In genomic region chr10:80806341-80807056, GRCm38 (mm10) we compare ENCODE assay signal across 9 mouse cellular contexts. TPM values are rescaled to one million over a fixed set of nuclear protein-coding genes. Genes with fewer than 3 reads are reported as not detected.
DNase-seq lines count a peak whose midpoint lies in the region; ATAC-seq and TF ChIP-seq lines count a peak whose summit lies in the region.
"Had no signal": no experiment of that assay in that cellular context is flagged by ENCODE, and none has a peak within 500 bp of the region (broad histone marks: within the 10 kb centered on the region; RNA-seq: fewer than 3 reads in every experiment).

No protein-coding gene starts in this region.

- TF ChIP-seq CTCF in bone marrow macrophage, adult 2 months (IDR thresholded peaks at IDR 0.05; ENCODE audit: low read depth, low read length) = no peak
- no peak for TF ChIP-seq CTCF in heart, postnatal 0 days (IDR thresholded peaks at IDR 0.05; ENCODE audit: low read depth)

- peaks cover 40% of the 10 kb centered on the region for H3K36me3 ChIP-seq in heart, embryonic 13.5 days
- peaks cover 34% of the 10 kb centered on the region for H3K36me3 ChIP-seq in heart, postnatal 0 days (replicated peaks; ENCODE audit: control insufficient read depth, insufficient read depth, low read length)
- peaks cover 43% of the 10 kb centered on the region for H3K36me3 ChIP-seq in midbrain, embryonic 10.5 days

- peaks cover 61% of the 10 kb centered on the region for H3K4me1 ChIP-seq in heart, embryonic 13.5 days
- H3K4me1 ChIP-seq in bone marrow macrophage, adult 2 months (ENCODE audit: control insufficient read depth, insufficient read depth, low read length) = peaks cover 4% of the 10 kb centered on the region; the same call in 1 of the 2 replicates
- peaks cover 35% of the 10 kb centered on the region; the same call in 1 of the 2 replicates for H3K4me1 ChIP-seq in heart, postnatal 0 days (ENCODE audit: control insufficient read depth, insufficient read depth)
- peaks cover 55% of the 10 kb centered on the region for H3K4me1 ChIP-seq in midbrain, embryonic 10.5 days

- TF ChIP-seq POLR2A in bone marrow macrophage, adult 2 months (IDR thresholded peaks at IDR 0.05; ENCODE audit: borderline replicate concordance, low read depth, low read length) = no peak

- no peak for ATAC-seq in heart, embryonic 13.5 days (ENCODE audit: extremely low read depth, insufficient number of reproducible peaks, low FRiP score, low TSS enrichment)
- ATAC-seq in heart, postnatal 0 days (ENCODE audit: insufficient read depth, low read depth) = no peak
- no peak for ATAC-seq in CD4-positive, CD25-positive, alpha-beta regulatory T cell, adult 4 months

- H3K27me3 ChIP-seq in heart, embryonic 13.5 days (replicated peaks) = peaks cover 39% of the 10 kb centered on the region
- no peaks in the 10 kb centered on the region for H3K27me3 ChIP-seq in heart, postnatal 0 days (ENCODE audit: control insufficient read depth, insufficient read depth, low read length)
- peaks cover 66% of the 10 kb centered on the region for H3K27me3 ChIP-seq in midbrain, embryonic 10.5 days (ENCODE audit: low read depth, poor library complexity, severe bottlenecking)
- H3K27me3 ChIP-seq: Patski had no signal

- no peak for TF ChIP-seq EP300 in heart, postnatal 0 days (IDR thresholded peaks at IDR 0.05; ENCODE audit: low read depth)

- no peaks in the 10 kb centered on the region for H3K9me3 ChIP-seq in heart, embryonic 13.5 days
- H3K9me3 ChIP-seq in heart, postnatal 0 days (replicated peaks; ENCODE audit: control insufficient read depth, low read length) = no peaks in the 10 kb centered on the region
- H3K9me3 ChIP-seq in midbrain, embryonic 10.5 days (replicated peaks) = no peaks in the 10 kb centered on the region

- peak overlapping the region; percentile 87 for H3K9ac ChIP-seq in heart, embryonic 13.5 days
- H3K9ac ChIP-seq in heart, postnatal 0 days (replicated peaks; ENCODE audit: low read depth, low read length) = peak overlapping the region; percentile 55; the same call in 1 of the 2 replicates

- intact Hi-C loops in heart, postnatal 36 days (cut with DNase I) = no loop called here

- peak overlapping the region; percentile 81 for H3K27ac ChIP-seq in heart, embryonic 13.5 days (replicated peaks)
- H3K27ac ChIP-seq in bone marrow macrophage, adult 2 months (ENCODE audit: insufficient read depth, low read depth, low read length) = no peak overlapping the region
- H3K27ac ChIP-seq in heart, postnatal 0 days (ENCODE audit: low read depth) = peak overlapping the region; percentile 70
- H3K27ac ChIP-seq in midbrain, embryonic 10.5 days (replicated peaks) = peak overlapping the region; percentile 83

- DNase-seq in heart, postnatal 36 days = no peak
- no peak for DNase-seq in heart, postnatal 0 days (ENCODE audit: low spot score)
- DNase-seq in midbrain, embryonic 10.5 days (ENCODE audit: low spot score) = no peak
- no peak for DNase-seq in right cerebral cortex, postnatal 14 days
- DNase-seq in spleen, adult 18-20 months = no peak

- WGBS in heart, embryonic 13.5 days = 45% methylated on average over 34 of the region's 34 CpGs
- WGBS in heart, postnatal 0 days = 50% methylated on average over 32 of the region's 34 CpGs
- 40% methylated on average over 34 of the region's 34 CpGs for whole genome bisulfite sequencing in midbrain, embryonic 10.5 days

- peak overlapping the region; percentile 93 for H3K4me2 ChIP-seq in heart, embryonic 13.5 days
- H3K4me2 ChIP-seq in heart, postnatal 0 days (ENCODE audit: low read depth, low read length) = peak overlapping the region; percentile 95

- H3K4me3 ChIP-seq in heart, embryonic 13.5 days = peak overlapping the region; percentile 55
- peak overlapping the region; percentile 69 for H3K4me3 ChIP-seq in bone marrow macrophage, adult 2 months (ENCODE audit: insufficient read depth, low read length)
- H3K4me3 ChIP-seq in heart, postnatal 0 days (ENCODE audit: low read depth, low read length) = peak overlapping the region; percentile 49
- peak overlapping the region; percentile 67 for H3K4me3 ChIP-seq in midbrain, embryonic 10.5 days

RNA-seq across cellular contexts. Expression of gene Amh, which starts 1.5 kb away (rescaled TPM):
- 0.11 TPM in 1 of 2 replicates, not detected in the other for polyA plus RNA-seq in heart, embryonic 13.5 days (2015; fragmentation: Nextera tagmentation; extraction: Ambion mirVana)
- total RNA-seq in heart, postnatal 36 days (2021) = under 1 TPM; 0.22 to 0.53 TPM
- not detected in 2 replicates for polyA plus RNA-seq in bone marrow macrophage, adult 2 months (2012; ENCODE audit: insufficient read depth, insufficient read length, missing spikeins)
- 4.0 TPM in 1 of 2 replicates, not detected in the other for total RNA-seq in heart, postnatal 0 days (2014; rRNA removed; ENCODE audit: low replicate concordance)
- polyA plus RNA-seq in heart, postnatal 0 days (2015; fragmentation: Nextera tagmentation; extraction: Ambion mirVana) = 0.18 and 0.22 TPM in 2 replicates
- polyA plus RNA-seq in midbrain, embryonic 10.5 days (2016; fragmentation: Nextera tagmentation; extraction: Ambion mirVana) = 0.07 TPM in 1 of 2 replicates, not detected in the other
- polyA plus RNA-seq in CD4-positive, CD25-positive, alpha-beta regulatory T cell, adult 4 months (2017; shearing (Covaris generic)) = not detected

RNA-seq across cellular contexts. Expression of gene Jsrp1, which starts 6.8 kb away (rescaled TPM):
- polyA plus RNA-seq in heart, embryonic 13.5 days (2015; fragmentation: Nextera tagmentation; extraction: Ambion mirVana) = 5.7 and 5.9 TPM in 2 replicates
- total RNA-seq in heart, postnatal 36 days (2021) = under 1 TPM in 1 of 2 experiments, not detected in 1; 0.46 TPM
- not detected in 2 replicates for polyA plus RNA-seq in bone marrow macrophage, adult 2 months (2012; ENCODE audit: insufficient read depth, insufficient read length, missing spikeins)
- 2.2 TPM in 1 of 2 replicates, not detected in the other for total RNA-seq in heart, postnatal 0 days (2014; rRNA removed; ENCODE audit: low replicate concordance)
- polyA plus RNA-seq in heart, postnatal 0 days (2015; fragmentation: Nextera tagmentation; extraction: Ambion mirVana) = 2.3 and 2.7 TPM in 2 replicates
- polyA plus RNA-seq in midbrain, embryonic 10.5 days (2016; fragmentation: Nextera tagmentation; extraction: Ambion mirVana) = 0.44 and 0.71 TPM in 2 replicates
- polyA plus RNA-seq in CD4-positive, CD25-positive, alpha-beta regulatory T cell, adult 4 months (2017; shearing (Covaris generic)) = not detected
- polyA plus RNA-seq: Patski had no signal

RNA-seq across cellular contexts. Expression of gene Plekhj1, which starts 8.1 kb away (rescaled TPM):
- 79.6 and 86.5 TPM in 2 replicates for polyA plus RNA-seq in heart, embryonic 13.5 days (2015; fragmentation: Nextera tagmentation; extraction: Ambion mirVana)
- 10 to 100 TPM; 29.3 to 31.3 TPM for total RNA-seq in heart, postnatal 36 days (2021)
- polyA plus RNA-seq in bone marrow macrophage, adult 2 months (2012; ENCODE audit: insufficient read depth, insufficient read length, missing spikeins) = 117 and 122 TPM in 2 replicates
- 29.3 and 50.6 TPM in 2 replicates for total RNA-seq in heart, postnatal 0 days (2014; rRNA removed; ENCODE audit: low replicate concordance)
- polyA plus RNA-seq in heart, postnatal 0 days (2015; fragmentation: Nextera tagmentation; extraction: Ambion mirVana) = 41.8 and 44.4 TPM in 2 replicates
- 184 and 191 TPM in 2 replicates for polyA plus RNA-seq in midbrain, embryonic 10.5 days (2016; fragmentation: Nextera tagmentation; extraction: Ambion mirVana)
- 100 to 1,000 TPM; 106 to 120 TPM for polyA plus RNA-seq in CD4-positive, CD25-positive, alpha-beta regulatory T cell, adult 4 months (2017; shearing (Covaris generic))

RNA-seq across cellular contexts. Expression of gene Sf3a2, which starts 8.5 kb away (rescaled TPM):
- polyA plus RNA-seq in heart, embryonic 13.5 days (2015; fragmentation: Nextera tagmentation; extraction: Ambion mirVana) = 46.3 and 53.4 TPM in 2 replicates
- total RNA-seq in heart, postnatal 36 days (2021) = 10 to 100 TPM; 29.5 to 29.7 TPM
- 38.5 and 51.4 TPM in 2 replicates for polyA plus RNA-seq in bone marrow macrophage, adult 2 months (2012; ENCODE audit: insufficient read depth, insufficient read length, missing spikeins)
- 8.8 and 12.7 TPM in 2 replicates for total RNA-seq in heart, postnatal 0 days (2014; rRNA removed; ENCODE audit: low replicate concordance)
- polyA plus RNA-seq in heart, postnatal 0 days (2015; fragmentation: Nextera tagmentation; extraction: Ambion mirVana) = 25.2 and 26.0 TPM in 2 replicates
- polyA plus RNA-seq in midbrain, embryonic 10.5 days (2016; fragmentation: Nextera tagmentation; extraction: Ambion mirVana) = 108 and 112 TPM in 2 replicates
- 10 to 100 TPM; 12.3 to 13.2 TPM for polyA plus RNA-seq in CD4-positive, CD25-positive, alpha-beta regulatory T cell, adult 4 months (2017; shearing (Covaris generic))

RNA-seq across cellular contexts. Expression of gene Oaz1, which starts 20.0 kb away (rescaled TPM):
- polyA plus RNA-seq in heart, embryonic 13.5 days (2015; fragmentation: Nextera tagmentation; extraction: Ambion mirVana) = 2,053 and 2,109 TPM in 2 replicates
- total RNA-seq in heart, postnatal 36 days (2021) = 100 to 1,000 TPM; 850 to 884 TPM
- polyA plus RNA-seq in bone marrow macrophage, adult 2 months (2012; ENCODE audit: insufficient read depth, insufficient read length, missing spikeins) = 823 and 921 TPM in 2 replicates
- total RNA-seq in heart, postnatal 0 days (2014; rRNA removed; ENCODE audit: low replicate concordance) = 2,373 and 2,460 TPM in 2 replicates
- 1,975 and 1,990 TPM in 2 replicates for polyA plus RNA-seq in heart, postnatal 0 days (2015; fragmentation: Nextera tagmentation; extraction: Ambion mirVana)
- 2,246 and 2,347 TPM in 2 replicates for polyA plus RNA-seq in midbrain, embryonic 10.5 days (2016; fragmentation: Nextera tagmentation; extraction: Ambion mirVana)
- 1,000 to 10,000 TPM; 1,727 to 2,219 TPM for polyA plus RNA-seq in CD4-positive, CD25-positive, alpha-beta regulatory T cell, adult 4 months (2017; shearing (Covaris generic))
